Mouse (Mus musculus): Measurements from ENCODE around the gene Pcid2.

Gene Pcid2

GRCm38 (mm10) chr8:13105087-13105881, at the start of gene Pcid2, which contains the start of gene Cul4a:
TSS of gene Pcid2 (minus strand) at chr8:13105459.
TSS of gene Cul4a (plus strand) at chr8:13105621.
- peak; percentile 79 for DNase-seq (ENCODE audit: extremely low read depth, low read depth)

DNA sequence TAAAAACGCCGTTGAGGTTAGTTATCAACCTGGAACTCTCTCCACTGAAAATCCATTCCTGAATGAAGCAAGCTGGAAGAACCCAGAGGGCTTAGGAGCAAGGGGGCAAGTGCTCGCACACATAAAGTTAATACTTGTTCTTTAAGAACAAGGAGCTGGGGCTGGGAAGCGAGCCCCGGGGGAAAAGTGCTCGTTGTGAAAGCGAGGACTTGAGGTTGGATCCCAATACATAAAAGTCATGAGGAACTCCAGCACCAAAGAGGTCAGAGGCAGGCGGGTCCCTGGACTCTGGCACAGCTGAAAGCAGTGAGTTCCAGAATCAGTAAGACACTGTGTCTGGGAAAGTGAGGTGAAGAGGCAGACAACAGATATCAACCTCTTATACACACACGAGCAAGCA, 48.8 kb upstream of the Pcid2 start:
- DNase-seq (ENCODE audit: extremely low read depth, low read depth) = no peak

- DNase-seq (ENCODE audit: extremely low read depth, low read depth) = no peak
These were observed 45.7 kb upstream of the Pcid2 start for GRCm38 (mm10) chr8:13150929-13151328.

- no peak for DNase-seq (ENCODE audit: extremely low read depth, low read depth)
These were observed 44.6 kb upstream of the Pcid2 start for GRCm38 (mm10) chr8:13149866-13150265.

DNA sequence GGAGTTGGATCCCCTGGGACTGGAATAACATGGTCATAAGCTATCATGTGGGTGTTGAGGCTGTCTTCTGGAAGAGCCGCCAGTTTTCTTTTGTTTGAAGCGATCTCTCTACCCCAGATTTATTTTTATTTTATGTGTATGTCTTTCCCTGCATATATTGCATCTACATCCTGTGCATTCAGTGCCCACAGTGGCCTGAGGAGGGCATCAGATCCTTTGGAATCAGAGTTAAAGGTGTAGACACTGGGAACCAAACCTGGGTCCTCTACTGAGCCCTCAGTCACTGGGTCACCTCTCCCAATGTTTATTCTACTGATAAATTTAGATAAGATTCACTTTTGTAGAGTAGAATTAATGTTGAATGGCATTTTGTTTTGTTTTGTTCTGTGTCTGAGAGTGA, 44.0 kb upstream of the Pcid2 start:
- DNase-seq (ENCODE audit: extremely low read depth, low read depth) = no peak

GRCm38 (mm10) chr8:13148476-13148875, 43.2 kb upstream of the Pcid2 start:
- DNase-seq (ENCODE audit: extremely low read depth, low read depth) = no peak

- DNase-seq (ENCODE audit: extremely low read depth, low read depth) = no peak
These were observed 36.4 kb upstream of the Pcid2 start for GRCm38 (mm10) chr8:13141681-13142080.

GRCm38 (mm10) chr8:13139641-13140182, 34.5 kb upstream of the Pcid2 start:
- DNase-seq (ENCODE audit: extremely low read depth, low read depth) = no peak

GRCm38 (mm10) chr8:13132220-13132619, 27.0 kb upstream of the Pcid2 start:
- DNase-seq (ENCODE audit: extremely low read depth, low read depth) = peak; percentile 26

DNA sequence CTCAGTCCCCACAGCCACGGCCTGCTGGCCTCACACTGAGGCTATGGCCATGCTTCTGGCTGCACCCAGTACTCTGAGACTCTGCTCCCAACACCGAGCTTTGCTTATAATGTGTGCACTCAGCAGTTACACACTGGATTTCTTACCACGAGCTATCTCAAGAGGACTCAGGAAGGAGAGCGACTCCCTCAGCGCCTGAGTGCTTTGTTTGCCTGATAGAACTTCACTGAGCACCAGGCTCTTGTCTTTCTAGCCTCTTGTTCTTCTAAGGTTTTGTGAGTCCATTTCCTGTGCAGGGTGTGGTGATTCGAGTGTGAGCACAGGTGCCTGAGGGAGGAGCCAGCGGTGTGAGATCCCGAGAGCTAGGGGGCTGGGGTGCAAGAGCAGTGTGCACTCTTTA, 19.6 kb upstream of the Pcid2 start:
- no peak for DNase-seq (ENCODE audit: extremely low read depth, low read depth)

GRCm38 (mm10) chr8:13122887-13123421, 17.7 kb upstream of the Pcid2 start:
- DNase-seq (ENCODE audit: extremely low read depth, low read depth) = peak; percentile 56

- peak; percentile 62 for DNase-seq (ENCODE audit: extremely low read depth, low read depth)
These were observed 15.8 kb upstream of the Pcid2 start for GRCm38 (mm10) chr8:13120882-13121665.

GRCm38 (mm10) chr8:13118516-13118915, 13.3 kb upstream of the Pcid2 start:
- DNase-seq (ENCODE audit: extremely low read depth, low read depth) = no peak

DNA sequence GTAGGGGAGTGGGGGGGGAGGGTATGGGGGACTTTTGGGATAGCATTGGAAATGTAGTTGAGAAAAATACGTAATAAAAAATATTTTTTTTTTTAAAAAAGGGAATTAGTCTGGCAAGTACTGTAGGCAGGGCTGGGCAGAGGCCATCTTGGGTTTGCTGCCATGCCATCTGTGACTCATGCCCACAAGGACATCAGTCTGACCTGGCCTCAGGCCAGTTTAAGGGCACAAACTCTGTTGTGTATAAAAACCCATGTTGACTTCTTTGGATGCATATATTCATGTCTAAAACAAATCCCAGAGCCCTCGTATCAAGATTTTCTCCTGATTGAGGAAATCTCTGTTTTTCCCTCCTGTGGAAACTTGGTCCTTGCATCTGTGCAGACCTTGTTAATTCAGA, 11.8 kb upstream of the Pcid2 start:
- DNase-seq (ENCODE audit: extremely low read depth, low read depth) = no peak

GRCm38 (mm10) chr8:13113232-13113631, 8.0 kb upstream of the Pcid2 start:
- no peak for DNase-seq (ENCODE audit: extremely low read depth, low read depth)

GRCm38 (mm10) chr8:13111917-13112316, 6.7 kb upstream of the Pcid2 start:
- DNase-seq (ENCODE audit: extremely low read depth, low read depth) = no peak

- no peak for DNase-seq (ENCODE audit: extremely low read depth, low read depth)
These were observed 4.2 kb upstream of the Pcid2 start for GRCm38 (mm10) chr8:13109416-13109960.

DNA sequence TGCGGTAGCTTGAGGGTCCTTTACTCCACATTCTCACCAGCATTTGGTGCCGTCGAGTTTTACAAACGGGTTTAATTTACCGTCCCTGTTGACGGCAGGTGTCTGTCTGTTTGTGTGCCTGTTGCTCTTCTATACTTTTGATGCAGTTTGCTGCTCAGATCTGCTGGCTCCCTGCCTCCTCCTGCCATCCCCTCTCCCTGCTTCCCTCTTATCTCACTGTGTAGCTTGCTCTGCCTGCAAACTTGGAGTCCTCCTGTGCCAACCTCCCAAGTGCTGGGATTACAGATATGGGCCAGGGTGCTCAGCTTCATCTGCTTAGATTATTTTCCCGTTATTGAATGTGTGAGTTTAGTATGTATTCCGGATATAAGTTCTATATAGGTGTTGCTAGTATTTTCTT, 3.7 kb upstream of the Pcid2 start:
- DNase-seq (ENCODE audit: extremely low read depth, low read depth) = peak; percentile 26

DNA sequence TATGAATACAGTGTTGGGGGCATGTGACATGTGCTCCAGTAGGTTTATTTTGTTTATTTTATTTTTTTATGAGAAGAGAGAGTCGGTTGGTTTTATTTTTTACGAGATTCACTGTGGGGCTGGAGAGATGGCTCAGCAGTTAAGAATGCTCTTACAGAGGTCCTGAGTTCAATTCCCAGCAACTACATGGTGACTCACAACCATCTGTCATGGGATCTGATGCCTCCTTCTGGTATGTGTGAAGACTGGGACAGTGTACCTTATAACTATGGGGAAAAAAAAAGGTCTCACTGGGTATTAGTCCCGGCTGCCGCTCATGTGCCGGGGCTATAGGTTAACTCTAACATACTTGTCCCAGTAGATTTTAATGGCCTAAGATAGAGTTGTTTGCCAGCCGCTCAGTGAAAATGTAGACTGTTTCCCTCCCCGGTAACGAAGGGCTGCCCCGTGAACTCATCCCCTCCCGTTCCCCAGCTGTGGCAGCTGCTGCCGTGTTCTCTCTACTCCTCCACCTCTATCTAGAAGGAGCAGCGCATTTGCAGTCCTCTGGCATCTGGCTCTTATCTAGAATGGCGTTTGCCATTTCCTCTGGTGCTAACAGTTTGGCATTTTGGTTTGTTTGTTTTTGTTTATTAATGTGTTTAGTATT, 2.9 kb upstream of the Pcid2 start:
- peak; percentile 36 for DNase-seq (ENCODE audit: extremely low read depth, low read depth)

GRCm38 (mm10) chr8:13105908-13106551, 771 bp upstream of the Pcid2 start:
- DNase-seq (ENCODE audit: extremely low read depth, low read depth) = no peak

- DNase-seq (ENCODE audit: extremely low read depth, low read depth) = peak; percentile 69
These were observed 570 bp downstream of the Pcid2 start for GRCm38 (mm10) chr8:13104691-13105086.
